Mouse (Mus musculus) bone marrow, adult 2 months (tissue): ENCODE measurements at regions not wholly inside any gene's neighbourhood (a gene's known extent, or its start where the extent isn't known, plus 50 kb on each side); places are given as distances from the start of the nearest gene placed in this dataset.

Source experiments
- CTCF ChIP-seq: fragments of 200-500 bp; IDR thresholded peaks from 2 replicates; pipeline ENCODE4 v1.5.1; 2011; ENCODE audit warnings: low read length, control low read depth; ENCODE audit not compliant: control insufficient read depth, insufficient read depth
- POLR2A ChIP-seq: fragments of 200-500 bp; IDR thresholded peaks from 2 replicates; pipeline ENCODE4 v1.6.1; 2011; ENCODE audit warnings: low read depth, mild to moderate bottlenecking, control low read depth, low read length, borderline replicate concordance; ENCODE audit not compliant: control insufficient read depth

- no peak for TF ChIP-seq POLR2A
- TF ChIP-seq CTCF, result no peak
Observed at GRCm38 (mm10) chr16:30842831-30843230, 238.4 kb downstream of the Xxylt1 start.
